Mouse (Mus musculus): ENCODE data around the gene Myoz1. TPM values are rescaled to one million over a fixed set of nuclear protein-coding genes. Genes with fewer than 3 reads are reported as not detected.
"Not testable (repeated sequence)": the region's sequence is repeated elsewhere in the genome, so short reads cannot be mapped to it uniquely, and the experiment has no call there.

Gene Myoz1
- total RNA-seq, 1 experiment from 2014 or later = not detected

GRCm38 (mm10) chr14:20641438-20641875 is 14.9 kb downstream of the Myoz1 start:
- ATAC-seq (replicated peaks; ENCODE audit: low read depth, poor library complexity, severe bottlenecking) = no peak

DNA sequence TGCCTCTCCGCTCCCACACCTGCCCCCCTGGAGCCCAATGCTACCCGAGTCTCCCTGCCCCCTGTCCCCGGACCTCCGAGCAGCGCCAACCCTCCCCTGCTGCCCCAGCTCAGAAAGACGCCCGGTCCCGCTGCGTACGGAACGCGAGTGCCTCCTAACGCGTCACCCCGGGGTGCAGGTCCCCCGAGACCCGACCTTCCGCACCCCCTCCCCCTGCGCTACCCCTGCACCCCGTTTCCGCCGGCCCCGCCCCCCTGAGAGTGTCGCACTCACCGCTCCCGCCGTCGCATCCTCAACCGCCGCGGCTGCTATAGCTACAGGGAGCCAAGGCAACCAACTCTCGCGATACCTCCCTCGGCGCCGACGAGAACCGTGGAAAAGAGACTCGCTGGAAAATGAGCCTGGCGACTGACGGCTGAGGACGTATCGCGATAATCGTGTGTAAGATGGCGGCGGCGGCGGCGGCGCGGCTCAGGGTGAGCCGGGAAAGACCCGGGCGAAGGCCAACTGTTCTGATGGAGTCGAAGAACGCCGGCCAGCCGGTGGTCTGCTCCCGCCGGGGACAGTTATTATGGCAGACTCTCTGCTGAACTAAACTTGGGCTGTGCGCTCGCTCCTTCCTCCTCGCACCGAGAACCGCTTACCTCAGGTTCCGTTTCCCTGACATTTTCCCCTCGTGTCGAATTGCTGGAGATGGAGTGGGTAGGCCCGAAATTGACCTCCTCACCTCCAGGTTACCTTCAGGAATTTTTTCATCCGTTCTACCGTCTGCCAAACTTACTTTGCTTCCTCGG is 15.5 kb downstream of the Myoz1 start, which contains the start of gene Usp54:
TSS of gene Usp54 (minus strand) at position 420 of the 794 bp plus-strand sequence.
- ATAC-seq (replicated peaks; ENCODE audit: low read depth, poor library complexity, severe bottlenecking) = peak; percentile 98

DNA sequence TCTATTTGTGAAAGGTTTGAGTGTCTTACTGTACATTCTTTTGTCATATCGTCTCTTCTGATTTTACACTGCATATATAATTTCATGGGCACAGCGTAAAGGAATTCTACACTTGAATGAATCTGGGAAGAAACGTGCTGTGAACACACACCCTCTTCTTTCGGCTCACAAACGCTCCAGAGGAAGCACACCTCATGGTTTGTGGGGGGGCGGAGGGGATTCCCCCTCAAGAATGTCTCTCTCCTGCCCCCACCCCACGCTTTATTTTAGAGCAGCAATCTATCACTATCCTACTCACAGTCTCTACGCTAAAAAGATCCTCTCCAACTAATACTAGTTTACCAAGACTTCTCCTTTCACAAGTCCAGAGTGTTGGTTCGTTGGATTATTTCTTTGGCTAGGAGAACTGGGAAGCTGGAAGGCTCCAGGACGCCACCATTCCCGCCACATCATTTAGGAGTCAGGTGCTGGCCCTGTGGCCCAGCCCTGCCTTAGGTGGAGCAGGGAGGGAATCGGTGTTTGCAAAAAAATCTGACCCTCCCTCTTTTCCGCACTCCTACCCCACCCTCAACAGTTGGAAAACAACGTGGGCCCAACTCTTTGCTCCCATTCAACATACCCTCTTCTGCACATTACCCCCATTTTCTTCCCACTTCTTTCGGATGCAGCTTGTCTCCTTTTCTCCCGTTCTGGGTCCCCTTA is 16.3 kb downstream of the Myoz1 start:
- 0 out of 2 replicates have a peak, but pooled peaks have one; percentile 1 for ATAC-seq (replicated peaks; ENCODE audit: low read depth, poor library complexity, severe bottlenecking)

DNA sequence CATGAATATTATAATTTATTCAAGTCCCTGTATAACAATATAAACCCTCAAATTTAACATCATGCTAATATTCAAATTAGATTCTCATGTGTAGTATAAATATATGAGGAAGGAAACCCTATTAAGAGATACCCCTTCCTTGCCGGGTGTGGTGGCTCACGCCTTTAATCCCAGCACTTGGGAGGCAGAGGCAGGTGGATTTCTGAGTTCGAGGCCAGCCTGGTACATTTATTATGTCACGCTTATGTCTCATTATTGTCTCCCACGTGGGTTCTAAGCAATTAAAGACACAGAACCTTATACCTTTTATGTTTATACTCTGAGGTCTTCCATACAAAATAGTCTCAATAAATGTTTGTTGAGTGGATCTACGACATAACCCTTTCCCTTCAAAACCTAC is 17.6 kb downstream of the Myoz1 start:
- ATAC-seq (replicated peaks; ENCODE audit: low read depth, poor library complexity, severe bottlenecking) = no peak

- no peak for ATAC-seq (replicated peaks; ENCODE audit: low read depth, poor library complexity, severe bottlenecking)
These were observed 18.3 kb downstream of the Myoz1 start for GRCm38 (mm10) chr14:20637818-20638574.

DNA sequence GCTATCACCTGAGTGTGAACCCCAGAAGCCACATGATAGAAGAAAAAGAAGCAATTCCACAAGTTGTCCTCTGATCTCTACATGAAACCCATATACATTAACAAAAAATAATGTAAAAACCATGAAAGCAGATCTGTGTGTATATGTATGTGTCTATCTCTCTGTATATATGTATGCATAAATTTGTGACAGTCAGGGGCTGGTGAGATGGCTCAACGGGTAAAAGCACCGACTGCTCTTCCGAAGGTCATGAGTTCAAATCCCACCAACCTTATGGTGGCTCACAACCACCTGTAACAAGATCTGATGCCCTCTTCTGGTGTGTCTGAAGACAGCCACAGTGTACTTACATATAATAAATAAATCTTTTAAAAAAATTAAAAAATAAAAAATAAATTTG is 19.4 kb downstream of the Myoz1 start:
- ATAC-seq (replicated peaks; ENCODE audit: low read depth, poor library complexity, severe bottlenecking) = not testable (repeated sequence)

- no peak for ATAC-seq (replicated peaks; ENCODE audit: low read depth, poor library complexity, severe bottlenecking)
These were observed 20.8 kb downstream of the Myoz1 start for GRCm38 (mm10) chr14:20635546-20635945.

DNA sequence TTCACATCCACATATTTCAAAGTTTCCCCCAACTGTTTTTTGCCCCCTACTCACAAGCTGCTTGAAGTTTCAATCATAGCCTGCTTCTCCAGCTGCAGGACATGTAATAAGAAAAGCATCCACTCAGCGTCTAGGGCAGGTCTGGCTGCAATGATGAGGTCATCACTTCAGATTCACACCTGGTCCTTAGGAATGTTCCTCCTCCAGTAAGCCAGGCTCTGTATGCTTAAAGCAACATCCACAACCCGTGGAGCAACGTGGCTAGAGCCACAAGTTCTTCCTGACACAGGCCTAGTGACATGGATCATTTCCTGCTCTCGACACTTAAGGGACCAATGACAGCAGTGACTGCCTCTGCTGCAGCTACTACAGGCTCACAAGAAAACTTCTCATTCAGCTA is 25.1 kb downstream of the Myoz1 start:
- ATAC-seq (replicated peaks; ENCODE audit: low read depth, poor library complexity, severe bottlenecking) = no peak

GRCm38 (mm10) chr14:20626971-20627370 is 29.4 kb downstream of the Myoz1 start:
- no peak for ATAC-seq (replicated peaks; ENCODE audit: low read depth, poor library complexity, severe bottlenecking)

GRCm38 (mm10) chr14:20626447-20626846 is 29.9 kb downstream of the Myoz1 start:
- ATAC-seq (replicated peaks; ENCODE audit: low read depth, poor library complexity, severe bottlenecking) = no peak

DNA sequence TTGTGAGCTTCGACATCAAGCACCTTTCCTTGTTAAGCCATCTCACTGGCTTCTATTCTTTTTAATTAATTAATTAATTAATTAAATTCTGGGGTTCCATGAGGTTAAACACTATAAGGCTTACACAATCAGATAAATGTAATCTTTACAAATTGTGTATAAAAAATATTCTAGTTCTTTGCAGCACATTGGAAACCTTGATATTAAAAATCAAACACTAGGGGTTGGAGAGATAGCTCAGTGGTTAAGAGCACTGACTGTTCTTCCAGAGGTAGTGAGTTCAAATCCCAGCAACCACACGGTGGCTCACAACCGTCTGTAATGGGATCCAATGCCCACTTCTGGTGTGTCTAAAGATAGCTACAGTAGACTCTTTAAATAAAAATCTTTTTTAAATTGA is 33.4 kb downstream of the Myoz1 start:
- no peak for ATAC-seq (replicated peaks; ENCODE audit: low read depth, poor library complexity, severe bottlenecking)

DNA sequence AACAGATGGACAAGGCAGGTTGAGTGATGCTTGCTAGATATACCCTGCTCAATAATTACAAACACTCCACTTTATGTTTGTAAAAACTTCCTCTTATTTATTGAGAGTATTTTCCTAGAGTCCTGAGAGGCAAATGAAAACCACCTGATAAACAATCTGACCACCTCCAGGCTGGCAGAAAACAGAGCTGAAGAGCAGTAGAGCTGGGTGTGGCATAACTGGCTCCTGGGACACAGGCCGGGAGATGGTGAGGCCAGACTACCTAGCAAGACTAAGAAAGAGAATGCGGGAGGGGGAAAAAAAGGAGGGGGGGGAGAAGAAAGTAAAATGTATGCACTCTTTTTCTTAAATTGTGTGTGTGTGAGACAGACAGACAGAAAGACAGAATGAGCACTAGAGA is 33.9 kb downstream of the Myoz1 start:
- no peak for ATAC-seq (replicated peaks; ENCODE audit: low read depth, poor library complexity, severe bottlenecking)

DNA sequence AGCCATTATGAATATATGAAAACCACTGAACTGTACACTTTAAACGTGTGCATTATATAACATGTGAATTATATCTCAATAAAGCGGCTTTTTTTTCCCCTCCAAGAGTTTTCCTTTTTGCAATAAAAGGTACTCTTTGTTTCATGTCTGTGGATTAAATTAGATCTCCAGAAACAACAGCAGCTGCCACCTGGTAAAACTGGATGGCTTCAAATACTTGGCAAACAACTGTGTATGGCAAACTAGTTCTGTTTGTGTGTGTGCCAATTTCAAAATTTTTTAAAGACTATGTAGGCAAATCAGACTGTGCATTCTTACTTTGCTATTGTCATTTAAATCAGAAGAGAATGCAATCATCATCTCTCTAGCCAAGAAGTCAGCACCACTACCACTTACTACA is 34.4 kb downstream of the Myoz1 start:
- ATAC-seq (replicated peaks; ENCODE audit: low read depth, poor library complexity, severe bottlenecking) = no peak

GRCm38 (mm10) chr14:20619131-20619530 is 37.2 kb downstream of the Myoz1 start:
- no peak for ATAC-seq (replicated peaks; ENCODE audit: low read depth, poor library complexity, severe bottlenecking)

DNA sequence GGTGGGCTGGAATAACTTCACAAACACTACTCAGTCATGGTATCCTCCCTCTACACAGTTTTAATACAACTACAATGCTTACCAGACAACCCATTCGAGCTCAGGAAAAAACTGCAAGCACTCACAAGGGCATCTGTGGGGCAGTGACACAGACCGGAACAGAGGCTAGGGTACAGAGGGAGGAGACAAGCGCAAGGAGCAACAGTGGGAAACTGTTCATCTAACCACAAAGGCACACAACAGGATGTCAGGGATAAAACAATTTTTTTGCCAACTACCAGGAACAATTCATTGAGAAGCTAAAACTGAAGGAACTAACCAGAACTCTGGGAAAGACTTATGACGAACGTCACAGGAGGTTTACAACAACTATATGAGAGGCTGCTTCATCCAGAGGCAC is 38.1 kb downstream of the Myoz1 start:
- peak; percentile 94 for ATAC-seq (replicated peaks; ENCODE audit: low read depth, poor library complexity, severe bottlenecking)

DNA sequence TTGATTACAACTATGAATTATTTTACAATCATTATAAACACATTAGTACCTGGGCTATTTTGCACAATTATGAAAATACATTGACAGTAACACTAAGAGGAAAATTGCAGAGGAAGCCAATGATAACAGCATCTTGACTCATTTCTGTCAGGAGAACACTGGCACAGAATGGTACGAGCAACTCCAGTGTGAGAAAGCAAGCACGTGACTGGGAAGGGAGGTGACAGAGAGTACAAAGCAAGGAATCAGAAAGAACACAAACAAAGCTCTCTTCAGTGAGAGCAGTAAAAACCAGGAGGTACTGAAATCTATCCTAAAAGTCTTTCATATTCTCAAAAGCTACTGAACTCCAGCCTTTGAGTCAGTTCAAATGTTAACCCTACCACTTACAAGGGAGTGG is 39.9 kb downstream of the Myoz1 start:
- ATAC-seq (replicated peaks; ENCODE audit: low read depth, poor library complexity, severe bottlenecking) = no peak

DNA sequence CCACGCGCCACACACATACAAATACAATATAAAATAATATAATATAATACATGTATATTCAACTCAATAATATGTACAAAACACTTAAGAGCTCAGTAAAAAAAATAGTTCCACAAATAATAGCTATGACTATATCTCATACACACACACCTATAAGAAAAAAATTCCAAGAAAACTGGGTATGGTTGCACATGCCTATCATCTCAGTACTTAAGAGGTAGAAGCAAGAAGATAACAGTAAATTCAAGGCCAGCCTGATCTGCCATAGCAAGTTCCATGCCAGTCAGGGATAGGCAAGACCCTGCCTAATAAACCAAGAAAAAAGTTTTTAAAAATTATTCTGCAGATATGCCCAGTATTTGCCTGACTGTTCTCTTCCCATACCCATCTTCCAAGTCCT is 41.3 kb downstream of the Myoz1 start:
- ATAC-seq (replicated peaks; ENCODE audit: low read depth, poor library complexity, severe bottlenecking) = no peak

DNA sequence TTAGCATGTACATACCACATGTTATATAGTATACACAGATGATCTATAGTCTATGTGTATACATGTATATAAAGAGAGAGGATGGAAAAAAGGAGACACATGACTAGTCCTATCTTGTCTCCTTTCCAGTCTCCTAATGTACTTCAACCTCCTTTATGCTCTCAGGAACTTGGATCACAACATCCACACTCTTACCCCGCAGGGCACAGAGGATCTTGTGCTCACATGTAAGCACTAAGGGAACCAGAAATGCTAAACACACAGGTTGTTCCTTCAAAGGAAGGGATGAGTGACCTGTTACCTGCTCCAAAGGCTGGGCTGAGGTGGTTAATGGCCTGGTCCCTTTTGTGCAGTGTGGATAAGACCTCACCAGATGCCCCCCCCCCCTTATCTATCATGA is 43.5 kb downstream of the Myoz1 start:
- ATAC-seq (replicated peaks; ENCODE audit: low read depth, poor library complexity, severe bottlenecking) = no peak

- ATAC-seq (replicated peaks; ENCODE audit: low read depth, poor library complexity, severe bottlenecking) = no peak
These were observed 46.2 kb downstream of the Myoz1 start for GRCm38 (mm10) chr14:20610146-20610545.

DNA sequence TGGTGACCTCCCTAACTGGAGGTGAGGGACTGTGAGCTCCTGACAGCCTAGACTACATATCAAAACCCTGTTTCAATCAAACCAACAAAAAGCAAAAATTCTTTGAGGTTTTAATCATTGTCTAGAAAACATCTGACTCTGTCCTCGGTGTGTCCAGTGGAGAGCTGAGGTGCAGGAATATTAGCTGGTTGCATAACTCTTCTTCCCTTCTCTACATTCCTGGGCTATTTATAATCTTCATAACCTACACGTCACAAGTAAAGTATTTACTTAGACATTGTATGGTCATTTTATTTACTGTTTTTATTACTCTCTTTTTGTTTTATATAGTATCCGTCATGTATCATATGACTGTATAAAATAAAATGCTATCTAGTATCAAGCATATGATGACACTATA is 46.8 kb downstream of the Myoz1 start:
- ATAC-seq (replicated peaks; ENCODE audit: low read depth, poor library complexity, severe bottlenecking) = no peak

Measured in common myeloid progenitor, adult 5-6 weeks (primary cell).